ENCODE assay signal across 9 mouse cellular contexts in the genomic region with DNA sequence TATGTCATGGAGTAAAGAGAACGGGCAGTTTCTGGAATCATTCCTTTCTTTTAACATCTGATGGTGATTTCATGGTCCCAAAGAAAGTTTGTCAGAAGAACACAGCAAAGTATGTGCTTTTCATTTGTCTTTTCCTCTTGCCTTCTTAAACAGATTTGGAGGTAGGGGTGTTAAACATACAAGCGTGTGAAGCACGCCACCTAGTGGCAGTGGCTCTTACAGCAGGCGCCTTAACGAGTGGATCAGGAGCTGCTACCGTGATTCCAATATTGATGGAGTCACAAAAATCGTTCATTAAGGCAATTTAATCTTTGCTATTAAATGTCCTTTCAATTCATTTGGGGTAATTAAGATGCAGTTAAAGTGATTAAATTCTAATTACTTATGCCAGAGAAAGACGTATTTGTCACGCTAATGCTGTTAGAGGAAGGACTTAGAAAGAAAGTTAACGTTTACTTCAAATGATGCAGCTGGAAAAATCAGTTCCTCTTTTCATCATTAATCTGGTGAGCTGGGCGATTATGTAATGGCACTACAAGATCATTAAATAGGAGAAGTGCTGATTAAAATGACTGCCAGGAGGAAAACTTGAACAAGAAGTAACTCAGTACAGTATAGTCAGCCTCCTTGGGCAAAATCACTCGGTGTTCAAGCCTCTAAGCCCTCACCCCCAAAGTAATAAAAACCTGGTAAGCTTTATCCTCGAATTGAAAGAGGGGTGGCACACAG. TPM values are rescaled to one million over a fixed set of nuclear protein-coding genes. Genes with fewer than 3 reads are reported as not detected.
DNase-seq lines count a peak whose midpoint lies in the region; ATAC-seq and TF ChIP-seq lines count a peak whose summit lies in the region.
"Had no signal": no experiment of that assay in that cellular context is flagged by ENCODE, and none has a peak within 500 bp of the region (broad histone marks: within the 10 kb centered on the region; RNA-seq: fewer than 3 reads in every experiment).

No protein-coding gene starts in this region.

- H3K27ac ChIP-seq in intestine, embryonic 14.5 days (ENCODE audit: low read depth), result no peak overlapping the region
- no peak overlapping the region for H3K27ac ChIP-seq in intestine, embryonic 15.5 days
- no peak overlapping the region for H3K27ac ChIP-seq in MEL (ENCODE audit: control insufficient read depth, low read depth, low read length)
- H3K27ac ChIP-seq in left cerebral cortex, adult 2 months, result no peak overlapping the region
- H3K27ac ChIP-seq in neural tube, embryonic 11.5 days (ENCODE audit: low read depth, low read length), result no peak overlapping the region

- H3K4me1 ChIP-seq in intestine, embryonic 14.5 days (replicated peaks; ENCODE audit: control insufficient read depth, insufficient read depth, low read length), result no peaks in the 10 kb centered on the region
- H3K4me1 ChIP-seq in intestine, embryonic 15.5 days (replicated peaks), result 0 out of 2 replicates have a peak, but pooled peaks cover 7% of the 10 kb centered on the region
- H3K4me1 ChIP-seq in MEL (ENCODE audit: control insufficient read depth in 1 of 2, insufficient read depth in 2 of 2, low read length in 2 of 2), result no peaks in the 10 kb centered on the region; a peak in 1 of 4 replicates
- H3K4me1 ChIP-seq in neural tube, embryonic 11.5 days (ENCODE audit: control insufficient read depth, insufficient read depth, low read length), result 0 out of 2 replicates have a peak, but pooled peaks cover 2% of the 10 kb centered on the region

- TF ChIP-seq EP300 in MEL (IDR thresholded peaks at IDR 0.05; ENCODE audit: low read depth in 1 of 2, low read length in 2 of 2), result no peak

- DNase-seq in intestine, embryonic 14.5 days (ENCODE audit: low spot score), result peak; percentile 81
- DNase-seq in MEL (ENCODE audit: low read depth, low spot score), result peak; percentile 68
- peak; percentile 36 for DNase-seq in c-Kit-positive CD71-positive TER-119-positive erythroid progenitor cells, embryonic 14.5 days (ENCODE audit: low spot score)
- DNase-seq in heart, postnatal 36 days, result peak; percentile 34 to 61
- DNase-seq in left cerebral cortex, adult 2 months (ENCODE audit: extremely low spot score in 1 of 2, low spot score in 2 of 2), result peak; percentile 73 to 81
- peak; percentile 82 for DNase-seq in neural tube, embryonic 11.5 days (ENCODE audit: low spot score)

- no peak for ATAC-seq in intestine, embryonic 14.5 days (replicated peaks; ENCODE audit: low FRiP score, low TSS enrichment, low read depth)
- ATAC-seq in intestine, embryonic 15.5 days, result no peak
- ATAC-seq in neural tube, embryonic 11.5 days (ENCODE audit: insufficient read depth, low FRiP score, low TSS enrichment), result no peak
- no peak for ATAC-seq in activated CD4-positive, CD25-positive, alpha-beta regulatory T cell, adult 4 months

- 23% methylated on average over 13 of the region's 13 CpGs for WGBS in intestine, embryonic 14.5 days
- WGBS in intestine, embryonic 15.5 days, result 23% methylated on average over 13 of the region's 13 CpGs
- WGBS in neural tube, embryonic 11.5 days, result 20% methylated on average over 13 of the region's 13 CpGs

- H3K9me3 ChIP-seq in intestine, embryonic 14.5 days (ENCODE audit: control insufficient read depth, low read length), result no peaks in the 10 kb centered on the region
- no peaks in the 10 kb centered on the region for H3K9me3 ChIP-seq in intestine, embryonic 15.5 days
- no peaks in the 10 kb centered on the region for H3K9me3 ChIP-seq in MEL (replicated peaks; ENCODE audit: insufficient read depth, low read length)
- no peaks in the 10 kb centered on the region for H3K9me3 ChIP-seq in neural tube, embryonic 11.5 days (ENCODE audit: control insufficient read depth, low read length)

- intact Hi-C loops in heart, postnatal 36 days (cut with DNase I), result loop anchor here (1.0 kb wide), 1 partner anchor 729 kb away; no protein-coding TSS in a partner anchor
- intact Hi-C loops in left cerebral cortex, adult 2 months (cut with DNase I), result loop anchor here (1.0 to 2.0 kb wide), 3 partner anchors 341 to 729 kb away; no protein-coding TSS in a partner anchor

- H3K36me3 ChIP-seq in intestine, embryonic 14.5 days (ENCODE audit: control insufficient read depth, insufficient read depth, low read length), result no peaks in the 10 kb centered on the region
- H3K36me3 ChIP-seq in intestine, embryonic 15.5 days, result no peaks in the 10 kb centered on the region
- H3K36me3 ChIP-seq in MEL (ENCODE audit: control insufficient read depth in 1 of 2, insufficient read depth in 2 of 2, low read length in 2 of 2), result no peaks in the 10 kb centered on the region
- no peaks in the 10 kb centered on the region for H3K36me3 ChIP-seq in neural tube, embryonic 11.5 days (ENCODE audit: control insufficient read depth, insufficient read depth, low read length)

- H3K9ac ChIP-seq in intestine, embryonic 14.5 days (ENCODE audit: low read length), result no peak overlapping the region
- no peak overlapping the region for H3K9ac ChIP-seq in intestine, embryonic 15.5 days
- no peak overlapping the region for H3K9ac ChIP-seq in MEL (ENCODE audit: control insufficient read depth, low read depth, low read length, poor library complexity, severe bottlenecking)
- H3K9ac ChIP-seq in neural tube, embryonic 11.5 days (ENCODE audit: low read length), result no peak overlapping the region

- peak; percentile 90 for TF ChIP-seq RAD21 in MEL (IDR thresholded peaks at IDR 0.05; ENCODE audit: low read depth, low read length)

- no peak for TF ChIP-seq POLR2A in MEL (IDR thresholded peaks at IDR 0.05; ENCODE audit: control insufficient read depth in 1 of 2, insufficient read depth in 1 of 2, low read depth in 1 of 2, low read length in 2 of 2, poor library complexity in 1 of 2)

- no peak overlapping the region for H3K4me2 ChIP-seq in intestine, embryonic 14.5 days (ENCODE audit: low read length)
- no peak overlapping the region for H3K4me2 ChIP-seq in intestine, embryonic 15.5 days (replicated peaks)
- no peak overlapping the region for H3K4me2 ChIP-seq in neural tube, embryonic 11.5 days (ENCODE audit: low read depth)

- H3K4me3 ChIP-seq in intestine, embryonic 14.5 days (ENCODE audit: low read depth, low read length), result no peak overlapping the region
- no peak overlapping the region for H3K4me3 ChIP-seq in intestine, embryonic 15.5 days (replicated peaks)
- H3K4me3 ChIP-seq in MEL (ENCODE audit: control insufficient read depth in 1 of 2, insufficient read depth in 1 of 2, low read depth in 2 of 2, low read length in 2 of 2), result no peak overlapping the region
- H3K4me3 ChIP-seq in left cerebral cortex, adult 2 months, result no peak overlapping the region
- no peak overlapping the region for H3K4me3 ChIP-seq in neural tube, embryonic 11.5 days (ENCODE audit: low read depth, low read length)

- peak; percentile 87 to 88 (median 87) for TF ChIP-seq CTCF in MEL (IDR thresholded peaks at IDR 0.05 in 2 of 3, conservative IDR thresholded peaks at IDR 0.05 in 1 of 3; ENCODE audit: control insufficient read depth in 1 of 3, insufficient read depth in 1 of 3, low read depth in 2 of 3, low read length in 3 of 3, poor library complexity in 1 of 3, severe bottlenecking in 1 of 3)
- TF ChIP-seq CTCF in left cerebral cortex, adult 2 months (IDR thresholded peaks at IDR 0.05), result peak; percentile 97

- H3K79me2 ChIP-seq in MEL (ENCODE audit: control insufficient read depth, insufficient read depth, low read length, poor library complexity), result no peaks in the 10 kb centered on the region

- H3K27me3 ChIP-seq in intestine, embryonic 14.5 days (replicated peaks; ENCODE audit: control insufficient read depth, insufficient read depth, low read length), result peaks cover 41% of the 10 kb centered on the region
- peaks cover 26% of the 10 kb centered on the region for H3K27me3 ChIP-seq in intestine, embryonic 15.5 days (replicated peaks)
- H3K27me3 ChIP-seq in MEL (ENCODE audit: control insufficient read depth in 1 of 2, insufficient read depth in 2 of 2, low read length in 2 of 2), result no peaks in the 10 kb centered on the region; a peak in 1 of 4 replicates
- H3K27me3 ChIP-seq in neural tube, embryonic 11.5 days (ENCODE audit: control insufficient read depth, insufficient read depth, low read length), result peaks cover 29% of the 10 kb centered on the region

TF ChIP-seq in MEL, 35 proteins besides CTCF, POLR2A, EP300 and RAD21:
- TF ChIP-seq CHD2 (IDR thresholded peaks at IDR 0.05; ENCODE audit: low read length) (no peak), ZNF384 (IDR thresholded peaks at IDR 0.05; ENCODE audit: low read depth, low read length) (no peak), JUND (IDR thresholded peaks at IDR 0.05; ENCODE audit: low read depth, low read length) (no peak), SMC3 (IDR thresholded peaks at IDR 0.05; ENCODE audit: low read depth, low read length) (peak; percentile 86), UBTF (IDR thresholded peaks at IDR 0.05; ENCODE audit: borderline replicate concordance, insufficient read depth, low read depth, low read length) (no peak), RCOR1 (IDR thresholded peaks at IDR 0.05; ENCODE audit: low read depth, low read length) (no peak), ETS1 (IDR thresholded peaks at IDR 0.05; ENCODE audit: low read depth, low read length) (0 out of 2 replicates have a peak, but pooled peaks have one; percentile 14), ZMIZ1 (IDR thresholded peaks at IDR 0.05; ENCODE audit: low read depth, low read length) (no peak), ZC3H11A (IDR thresholded peaks at IDR 0.05; ENCODE audit: low read depth, low read length) (peak; percentile 72), MAX (IDR thresholded peaks at IDR 0.05; ENCODE audit: low read length) (no peak)

RNA-seq across cellular contexts. Expression of gene Onecut1, which starts 9.4 kb away (rescaled TPM):
- 0.47 and 2.0 TPM in 2 replicates for polyA plus RNA-seq in intestine, embryonic 14.5 days (2014; fragmentation: Nextera tagmentation; extraction: Ambion mirVana)
- 1.8 and 2.3 TPM in 2 replicates for polyA plus RNA-seq in intestine, embryonic 15.5 days (2015; fragmentation: Nextera tagmentation; extraction: Ambion mirVana)
- total RNA-seq in MEL (2012; rRNA removed), result not detected in 2 replicates
- not detected for polyA plus RNA-seq in MEL (2012; ENCODE audit: insufficient read depth in 1 of 2, insufficient read length in 2 of 2, low read depth in 1 of 2, low replicate concordance in 2 of 2, missing spikeins in 1 of 2)
- not detected for total RNA-seq in heart, postnatal 36 days (2021)
- under 1 TPM; 0.14 to 0.29 TPM for total RNA-seq in left cerebral cortex, adult 2 months (2021)
- polyA plus RNA-seq in neural tube, embryonic 11.5 days (2014; fragmentation: Nextera tagmentation; extraction: Ambion mirVana), result 8.6 and 10.1 TPM in 2 replicates
- polyA plus RNA-seq in activated CD4-positive, CD25-positive, alpha-beta regulatory T cell, adult 4 months (2017; shearing (Covaris generic)), result not detected
- total RNA-seq: gastrocnemius, postnatal 4 days had no signal
